Mouse (Mus musculus) colon, adult 2 months (tissue): ENCODE measurements around the gene Pan3. TPM values are rescaled to one million over a fixed set of nuclear protein-coding genes. Genes with fewer than 3 reads are reported as not detected.

Experiments used
- polyA plus RNA-seq: library from polyadenylated mRNA; depleted of rRNA; stranded (reverse); fragments of >200 nt; gene quantifications from 2 replicates; pipeline ENCODE4 v1.2.3, GENCODE M21; 2012; rRNA removed

The Pan3 gene
- 14.0 and 20.0 TPM in 2 replicates for polyA plus RNA-seq

DNA sequence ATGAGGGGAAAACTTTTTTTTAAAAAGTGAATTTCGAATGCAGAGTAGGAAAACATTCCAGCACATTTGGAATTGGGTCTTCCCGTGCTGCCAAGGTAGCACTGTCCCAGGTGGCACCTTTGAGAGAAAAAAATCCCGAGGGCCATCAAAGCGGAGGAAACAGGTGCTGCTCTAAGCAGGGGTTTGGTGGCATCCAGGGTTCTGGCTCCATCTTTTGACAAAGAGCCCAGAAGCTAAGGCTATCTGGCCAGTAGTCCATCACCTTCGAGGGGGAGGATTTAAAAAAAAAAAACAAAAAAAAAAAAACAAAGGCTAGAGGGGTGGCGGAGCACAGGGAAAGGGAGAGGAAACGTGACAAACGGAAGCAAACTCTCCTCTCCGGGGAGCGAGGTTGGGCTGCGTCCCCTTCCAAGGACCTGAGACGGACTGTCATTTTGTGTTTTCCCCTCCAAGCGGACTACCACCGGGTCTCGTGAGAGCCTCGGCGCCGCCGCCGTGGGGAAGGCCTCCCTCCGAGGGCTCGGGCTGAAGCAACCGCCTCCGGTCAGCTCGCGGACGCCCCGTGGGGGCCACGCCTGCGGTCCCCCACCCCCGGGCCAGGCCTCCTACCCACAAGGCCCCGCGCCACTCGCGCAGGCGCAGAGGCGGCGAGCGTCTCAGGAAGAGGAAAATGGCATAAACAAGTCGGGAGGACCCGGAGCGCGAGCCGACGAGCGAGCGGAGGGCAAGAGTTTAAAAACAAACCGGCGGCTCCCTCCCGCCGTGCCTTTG, at the start of gene Pan3:
TSS of gene Pan3 (plus strand) at position 627 of the 771 bp plus-strand sequence.

GRCm38 (mm10) chr5:147399843-147400504, 30.0 kb upstream of the Pan3 start, which contains the start of gene Flt3:
Gene Flt3, minus strand, starts transcription at chr5:147400489.

Other genes with a start within 250 kb of the Pan3 start
- not detected in 2 replicates for gene Gsx1, start 241.5 kb upstream of the Pan3 start, polyA plus RNA-seq
- 0.73 and 1.1 TPM in 2 replicates for gene Pdx1, start 160.2 kb upstream of the Pan3 start, polyA plus RNA-seq
- gene Cdx2, start 122.9 kb upstream of the Pan3 start, polyA plus RNA-seq = 267 and 296 TPM in 2 replicates
- gene Urad, start 107.7 kb upstream of the Pan3 start, polyA plus RNA-seq = 4.4 and 5.9 TPM in 2 replicates
- 0.44 and 0.57 TPM in 2 replicates for gene Flt3, start 29.7 kb upstream of the Pan3 start, polyA plus RNA-seq